Mouse (Mus musculus) B cell, adult 2 months (primary cell): Measurements from ENCODE around the gene Gdap1l1.
A peak's percentile ranks its signal among the peaks of the same experiment; 100 is the strongest.
"Not testable (repeated sequence)": the region's sequence is repeated elsewhere in the genome, so short reads cannot be mapped to it uniquely, and the experiment has no call there.

Source experiments
- DNase-seq, 2 experiments: peaks; one replicate each; pipeline ENCODE4 v3.0.0; 2022

Gdap1l1 gene

GRCm38 (mm10) chr2:163424597-163424996 lies 13.7 kb upstream of the Gdap1l1 start, which contains the start of gene Oser1:
Oser1 (minus strand) TSS chr2:163424697.
- DNase-seq, result no peak

GRCm38 (mm10) chr2:163428346-163429011 lies 9.8 kb upstream of the Gdap1l1 start:
- no peak for DNase-seq

GRCm38 (mm10) chr2:163431289-163431688 lies 7.0 kb upstream of the Gdap1l1 start:
- DNase-seq, result no peak

- DNase-seq, result no peak
These were observed 4.3 kb upstream of the Gdap1l1 start for GRCm38 (mm10) chr2:163433971-163434370.

DNA sequence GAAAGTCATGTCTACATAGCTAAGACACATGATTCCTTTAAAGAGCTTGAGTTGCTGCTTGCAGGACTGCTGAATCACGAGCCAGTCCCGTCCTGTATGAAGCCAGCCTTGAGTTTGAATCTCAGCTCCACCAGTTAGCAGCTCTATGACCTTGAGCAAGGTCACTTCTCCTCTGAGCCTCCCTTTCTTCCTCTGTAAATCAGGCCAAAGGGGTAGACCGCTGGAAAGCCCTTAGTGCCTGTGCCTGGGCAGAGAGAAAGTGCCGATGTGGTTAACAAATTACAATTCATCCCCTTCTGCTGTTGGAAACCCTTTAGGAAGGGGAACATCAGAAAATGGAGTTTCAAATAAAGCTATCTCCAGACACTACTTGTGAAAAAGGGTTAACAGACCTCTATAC lies 476 bp upstream of the Gdap1l1 start:
- no peak for DNase-seq

DNA sequence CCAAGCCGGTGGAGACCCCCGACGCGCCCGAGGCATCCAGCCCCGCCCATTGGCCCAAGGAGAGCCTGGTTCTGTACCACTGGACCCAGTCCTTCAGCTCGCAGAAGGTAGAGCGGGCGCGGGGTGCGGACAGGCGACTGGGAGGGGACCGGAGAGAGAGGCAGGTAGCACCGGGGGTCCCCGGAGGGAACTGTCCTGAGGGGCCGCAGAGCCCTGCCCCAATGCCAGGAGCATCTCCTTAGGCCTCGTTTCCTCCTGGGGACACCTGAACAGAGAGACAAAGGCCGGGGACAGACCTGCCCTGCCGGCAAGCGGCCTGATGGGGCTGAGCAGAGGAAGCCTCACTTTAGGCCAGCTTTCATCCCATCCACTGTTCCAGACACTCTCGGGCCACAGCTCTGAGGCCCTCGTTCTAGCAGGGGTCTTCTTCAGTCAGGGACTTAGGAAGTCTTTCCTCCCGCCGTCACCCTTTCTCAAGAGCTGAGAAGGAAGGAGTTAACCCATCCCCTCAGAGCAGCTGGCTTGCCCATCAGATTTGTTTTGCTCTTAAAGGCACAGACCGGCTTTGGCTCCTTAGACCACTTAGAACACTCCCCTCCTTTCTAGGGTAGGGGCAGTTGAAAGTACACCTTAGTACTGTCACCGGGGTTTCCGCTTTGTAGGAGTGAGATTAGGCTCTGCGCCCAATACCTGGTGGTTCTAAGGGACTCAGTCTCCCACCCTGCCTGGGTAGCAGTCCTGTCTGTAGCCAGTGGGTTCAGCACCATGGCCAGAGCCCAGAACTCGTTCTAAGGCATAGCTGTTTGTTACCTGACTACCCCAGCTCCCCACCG lies 559 bp downstream of the Gdap1l1 start:
- DNase-seq, result peak; percentile 38 to 40

GRCm38 (mm10) chr2:163439488-163439887 lies 1.2 kb downstream of the Gdap1l1 start:
- no peak for DNase-seq

DNA sequence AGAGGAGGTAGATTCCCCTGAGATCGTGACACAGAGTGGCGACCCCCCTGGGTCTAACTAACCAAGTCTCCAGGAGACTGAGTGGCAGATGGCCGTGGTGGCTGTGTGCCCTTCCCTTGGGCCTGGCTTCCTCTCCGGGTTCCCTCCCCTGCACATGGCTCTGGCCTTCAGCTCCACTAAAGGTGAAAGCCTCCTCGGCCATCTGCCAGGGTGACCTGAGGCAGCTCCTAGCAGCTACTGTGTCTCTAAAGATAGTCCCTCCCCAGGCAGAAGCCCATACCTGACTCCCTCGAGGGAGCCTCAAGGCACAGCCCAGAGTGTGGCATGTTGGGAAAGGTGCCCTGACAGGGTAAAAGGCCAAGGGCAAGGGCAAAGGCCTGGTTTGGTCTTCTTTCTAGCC lies 5.3 kb downstream of the Gdap1l1 start:
- DNase-seq, result no peak

DNA sequence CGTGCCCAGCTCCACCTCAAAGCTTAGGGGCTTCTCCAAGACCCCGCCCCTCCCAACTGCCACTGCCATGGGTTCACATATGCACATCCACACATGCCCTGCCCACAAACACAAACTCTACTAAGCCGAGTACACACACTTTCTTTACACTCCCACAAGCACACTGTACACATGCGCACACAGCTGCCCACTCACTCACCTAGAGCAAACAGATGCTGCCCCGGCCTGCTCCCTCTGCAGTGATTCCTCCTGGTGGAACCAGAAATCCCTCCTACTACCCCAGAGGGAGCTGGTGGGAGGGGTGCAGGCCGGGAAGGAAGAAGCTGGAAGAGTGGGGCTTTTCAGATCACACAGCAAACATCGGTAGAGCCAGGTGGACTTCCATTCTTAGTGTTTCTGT lies 5.7 kb downstream of the Gdap1l1 start:
- no peak for DNase-seq

- DNase-seq, result no peak
These were observed 9.1 kb downstream of the Gdap1l1 start for GRCm38 (mm10) chr2:163447375-163447774.

- DNase-seq, result no peak
These were observed 11.0 kb downstream of the Gdap1l1 start for GRCm38 (mm10) chr2:163449276-163449675.

GRCm38 (mm10) chr2:163450668-163451295 lies 12.5 kb downstream of the Gdap1l1 start:
- DNase-seq, result no peak

DNA sequence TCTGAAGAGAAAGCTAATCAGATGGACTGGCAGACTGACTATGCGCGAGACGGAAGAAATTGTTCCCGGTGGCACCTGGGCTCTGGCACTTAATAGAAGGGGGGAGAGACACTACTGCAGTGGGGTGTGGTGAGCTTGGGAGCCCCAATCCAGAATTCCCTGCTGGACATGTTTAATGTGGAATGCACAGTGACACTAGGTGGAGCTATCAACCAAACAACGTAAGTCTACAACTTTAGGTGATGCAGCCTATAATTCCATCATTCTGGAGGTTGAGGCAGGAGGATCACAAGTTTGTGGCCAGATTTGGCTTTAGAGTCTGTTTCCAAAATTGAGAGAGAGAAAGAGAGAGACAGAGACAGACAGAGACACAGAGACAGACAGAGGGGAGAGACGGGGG lies 14.5 kb downstream of the Gdap1l1 start:
- DNase-seq, result no peak

- DNase-seq, result no peak
These were observed 15.1 kb downstream of the Gdap1l1 start for GRCm38 (mm10) chr2:163453378-163453777.

DNA sequence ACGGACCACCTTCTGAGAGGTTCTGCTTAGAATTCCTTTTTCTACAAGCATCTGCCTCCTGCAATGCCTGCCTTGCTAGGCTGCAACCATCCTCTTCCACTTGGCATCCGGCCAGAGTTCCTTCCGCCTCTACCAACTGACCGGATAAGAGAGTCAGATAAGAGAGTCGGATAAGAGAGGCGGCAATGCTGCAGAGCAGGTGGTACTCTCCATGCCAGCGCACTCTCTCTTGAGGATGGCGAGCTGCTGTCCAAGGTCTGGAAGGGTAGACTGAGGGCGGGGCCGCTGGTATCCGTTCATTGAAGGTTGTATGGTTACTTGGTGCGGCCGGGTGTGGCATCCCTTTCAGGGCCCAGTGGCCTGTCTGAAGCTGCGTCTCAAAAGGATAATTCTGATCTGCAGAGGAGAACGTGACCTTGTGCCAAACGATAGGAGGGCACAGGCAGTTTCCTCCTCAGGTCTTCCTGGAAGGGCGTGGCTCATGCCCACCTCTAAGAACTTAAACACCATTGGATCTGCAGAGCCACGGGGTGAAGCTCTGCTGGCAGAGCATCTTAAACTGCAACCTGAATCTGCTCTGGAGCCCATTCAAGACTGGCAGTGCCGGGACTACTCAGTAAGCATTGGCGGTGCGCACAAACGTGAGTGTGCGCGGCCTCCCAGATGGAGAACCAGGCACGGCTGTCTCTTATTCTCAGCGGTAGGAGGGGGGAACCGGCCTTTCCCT lies 20.4 kb downstream of the Gdap1l1 start:
- DNase-seq, result no peak

GRCm38 (mm10) chr2:163459380-163459779 lies 21.1 kb downstream of the Gdap1l1 start:
- no peak for DNase-seq

DNA sequence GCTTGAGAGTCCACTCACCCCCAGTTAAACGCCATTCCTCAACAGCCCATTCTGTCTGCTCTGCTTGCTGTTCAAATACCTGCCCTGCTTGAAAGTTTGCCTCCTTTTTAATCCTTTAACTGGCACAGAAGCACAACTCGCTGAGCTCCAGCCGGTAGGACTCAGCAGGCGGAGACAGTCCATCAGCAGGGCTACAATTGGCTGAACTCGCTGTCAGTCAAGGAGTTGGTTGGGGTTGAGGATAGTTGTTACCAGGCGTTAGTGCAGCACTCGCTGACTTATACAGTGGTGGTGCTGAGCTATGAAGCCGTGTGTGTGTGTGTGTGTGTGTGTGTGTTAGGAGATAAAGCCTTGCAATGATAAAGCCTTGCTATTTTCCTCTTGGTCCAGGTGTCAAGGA lies 22.3 kb downstream of the Gdap1l1 start:
- DNase-seq, result no peak

DNA sequence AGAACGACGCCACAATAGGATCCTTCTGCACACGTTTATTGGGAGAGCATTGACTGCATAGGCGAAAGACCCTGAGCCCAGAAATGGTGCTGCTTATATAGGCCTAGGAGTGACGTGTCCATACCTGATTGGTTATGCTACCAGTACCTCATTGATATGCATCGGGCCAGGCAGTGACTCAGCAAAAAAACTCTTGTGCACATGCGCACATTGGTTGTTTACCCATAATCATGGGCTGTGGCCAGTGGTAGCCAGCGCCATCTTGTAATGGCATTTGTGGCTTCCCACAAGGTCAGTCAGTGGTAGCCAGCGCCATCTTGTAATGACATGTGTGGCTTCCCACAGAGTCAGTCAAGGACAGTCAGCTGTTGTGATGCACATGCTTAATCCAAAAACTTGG lies 23.0 kb downstream of the Gdap1l1 start:
- DNase-seq, result not testable (repeated sequence)

DNA sequence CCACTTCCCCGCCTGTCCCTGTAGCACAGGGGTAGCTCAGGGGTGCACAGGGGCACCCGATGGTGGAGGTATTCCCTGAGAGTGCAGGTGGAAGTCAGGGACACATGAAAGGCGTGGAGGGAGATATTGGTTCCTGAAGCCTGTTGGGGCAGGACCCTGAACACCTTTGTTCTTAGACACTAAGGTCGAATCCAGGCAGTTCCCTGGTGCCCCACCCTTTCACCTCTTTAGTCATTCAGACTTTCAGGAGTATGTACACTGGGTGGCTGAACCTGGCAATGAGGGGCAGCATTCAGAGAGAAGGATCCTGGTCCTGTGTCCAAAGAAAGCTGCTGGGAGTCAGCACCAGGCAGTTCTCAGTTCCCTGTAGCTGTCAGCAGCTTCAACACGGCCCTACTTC lies 24.1 kb downstream of the Gdap1l1 start:
- DNase-seq, result no peak

DNA sequence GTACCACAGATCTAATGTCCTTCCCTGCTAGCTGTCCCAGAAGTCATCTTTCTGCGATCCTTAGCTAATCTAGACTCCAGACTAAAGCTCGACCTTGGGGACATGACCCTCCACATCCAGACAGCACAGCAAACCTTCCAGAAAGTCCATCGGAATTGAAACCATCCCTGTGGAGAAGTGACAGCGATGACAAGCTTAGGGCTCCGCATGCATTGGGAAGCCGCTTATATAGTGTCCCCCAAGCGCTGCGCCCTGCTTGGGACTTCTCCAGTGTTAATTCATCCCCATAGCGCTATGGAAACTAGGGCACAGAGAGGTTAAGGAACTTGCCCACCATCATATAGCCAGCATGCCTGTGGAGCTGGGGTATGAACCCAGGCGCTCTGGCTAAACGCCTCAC lies 24.5 kb downstream of the Gdap1l1 start:
- DNase-seq, result no peak

DNA sequence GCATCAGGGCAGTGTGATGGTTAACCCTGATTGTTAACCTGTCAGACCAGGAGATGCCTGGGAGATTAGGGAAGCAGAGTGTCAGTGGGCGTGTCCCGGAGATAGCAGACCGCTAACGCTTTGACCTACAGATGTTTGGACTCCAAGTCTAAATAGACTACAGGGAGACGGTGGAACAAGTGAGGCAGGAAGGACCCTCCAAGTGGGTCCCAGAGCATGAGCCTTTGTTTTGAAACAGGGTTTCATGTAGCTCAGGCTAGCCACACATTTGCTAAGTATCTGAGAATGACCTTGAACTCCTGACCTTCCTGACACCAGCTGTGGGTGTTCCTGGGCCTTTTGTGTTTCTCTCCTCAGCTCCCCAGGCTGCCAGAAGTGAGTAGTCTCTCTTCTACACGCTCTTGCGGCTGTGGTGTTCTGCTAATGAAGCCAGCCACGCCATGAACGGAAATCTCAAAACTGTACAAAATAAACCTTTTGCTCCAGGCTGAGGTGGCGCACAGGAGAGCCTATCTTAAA lies 25.0 kb downstream of the Gdap1l1 start:
- no peak for DNase-seq

GRCm38 (mm10) chr2:163463998-163464397 lies 25.7 kb downstream of the Gdap1l1 start:
- DNase-seq, result no peak

DNA sequence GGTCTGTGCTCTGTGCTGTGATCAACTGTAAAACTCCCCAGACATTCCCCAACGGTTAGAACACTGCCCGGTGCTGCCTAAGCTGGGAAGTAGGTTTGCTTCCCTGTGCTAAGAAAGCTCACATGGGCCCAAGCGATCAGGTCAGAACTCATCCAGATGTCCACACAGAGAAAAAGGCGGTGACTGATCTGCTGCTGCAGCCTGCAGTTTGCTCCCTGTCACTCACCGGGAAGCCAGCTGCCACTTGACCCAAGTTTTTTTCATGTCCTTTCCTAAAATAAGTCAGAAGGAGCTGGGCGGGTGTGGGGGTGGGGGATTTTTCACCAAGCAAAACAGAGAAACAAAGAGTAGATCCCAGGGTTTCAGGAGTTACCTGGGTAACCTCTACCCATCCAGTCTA lies 26.3 kb downstream of the Gdap1l1 start:
- no peak for DNase-seq
